ENCODE assay signal across 7 mouse cellular contexts in genomic region chr2:181039356-181039680, GRCm38 (mm10). TPM values are rescaled to one million over a fixed set of nuclear protein-coding genes. Genes with fewer than 3 reads are reported as not detected.
DNase-seq lines count a peak whose midpoint lies in the region; ATAC-seq and TF ChIP-seq lines count a peak whose summit lies in the region.

No protein-coding gene starts in this region.

- TF ChIP-seq EP300 in lung, postnatal 0 days (IDR thresholded peaks at IDR 0.05), result no peak
- no peak for TF ChIP-seq EP300 in stomach, postnatal 0 days (optimal IDR thresholded peaks at IDR 0.05)

- no peak for DNase-seq in lung, postnatal 0 days (ENCODE audit: low spot score)
- DNase-seq in lung, postnatal 10 days, result no peak
- DNase-seq in forebrain, postnatal 0 days, result no peak
- no peak for DNase-seq in stomach, postnatal 0 days (ENCODE audit: low spot score)
- DNase-seq in frontal cortex, postnatal 25 days (ENCODE audit: low spot score in 2 of 2), result no peak

- TF ChIP-seq CTCF in lung, postnatal 0 days (IDR thresholded peaks at IDR 0.05), result no peak
- no peak for TF ChIP-seq CTCF in forebrain, postnatal 0 days (IDR thresholded peaks at IDR 0.05; ENCODE audit: low read depth)
- TF ChIP-seq CTCF in stomach, postnatal 0 days (IDR thresholded peaks at IDR 0.05; ENCODE audit: low read depth), result no peak

- H3K9me3 ChIP-seq in lung, postnatal 0 days (ENCODE audit: low read length), result no peaks in the 10 kb centered on the region
- H3K9me3 ChIP-seq in forebrain, postnatal 0 days (ENCODE audit: low read length), result no peaks in the 10 kb centered on the region
- no peaks in the 10 kb centered on the region for H3K9me3 ChIP-seq in liver, embryonic 12.5 days (replicated peaks)
- no peaks in the 10 kb centered on the region for H3K9me3 ChIP-seq in stomach, postnatal 0 days (ENCODE audit: control insufficient read depth, low read length)

- no peaks in the 10 kb centered on the region for H3K36me3 ChIP-seq in lung, postnatal 0 days (ENCODE audit: insufficient read depth, low read length)
- no peaks in the 10 kb centered on the region for H3K36me3 ChIP-seq in forebrain, postnatal 0 days (ENCODE audit: insufficient read depth)
- no peaks in the 10 kb centered on the region for H3K36me3 ChIP-seq in liver, embryonic 12.5 days
- H3K36me3 ChIP-seq in stomach, postnatal 0 days (ENCODE audit: control insufficient read depth, insufficient read depth, low read length), result no peaks in the 10 kb centered on the region

- no peak for ATAC-seq in lung, postnatal 0 days
- peak; percentile 17 for ATAC-seq in forebrain, postnatal 0 days
- no peak for ATAC-seq in liver, embryonic 12.5 days
- ATAC-seq in stomach, postnatal 0 days (ENCODE audit: low FRiP score, low TSS enrichment), result no peak
- no peak for ATAC-seq in inflammation-experienced regulatory T-cells, adult 6 months

- H3K4me2 ChIP-seq in lung, postnatal 0 days (replicated peaks; ENCODE audit: low read depth, low read length), result peak overlapping the region; percentile 75
- H3K4me2 ChIP-seq in forebrain, postnatal 0 days (ENCODE audit: low read depth), result peak overlapping the region; percentile 93
- H3K4me2 ChIP-seq in liver, embryonic 12.5 days, result peak overlapping the region; percentile 59
- H3K4me2 ChIP-seq in stomach, postnatal 0 days (replicated peaks; ENCODE audit: low read depth), result peak overlapping the region; percentile 71

- no peak overlapping the region for H3K27ac ChIP-seq in lung, postnatal 0 days (ENCODE audit: low read length)
- no peak overlapping the region for H3K27ac ChIP-seq in forebrain, postnatal 0 days (ENCODE audit: low read depth, low read length)
- no peak overlapping the region for H3K27ac ChIP-seq in liver, embryonic 12.5 days
- no peak overlapping the region for H3K27ac ChIP-seq in stomach, postnatal 0 days (replicated peaks)

- under 1% methylated on average over 16 of the region's 16 CpGs for WGBS in lung, postnatal 0 days
- 3% methylated on average over 16 of the region's 16 CpGs for WGBS in forebrain, postnatal 0 days
- 3% methylated on average over 16 of the region's 16 CpGs for WGBS in liver, embryonic 12.5 days (ENCODE audit: insufficient replicate concordance)
- WGBS in stomach, postnatal 0 days, result 1% methylated on average over 15 of the region's 16 CpGs

- peaks cover 18% of the 10 kb centered on the region for H3K27me3 ChIP-seq in lung, postnatal 0 days (replicated peaks; ENCODE audit: insufficient read depth, low read length)
- H3K27me3 ChIP-seq in forebrain, postnatal 0 days (ENCODE audit: insufficient read depth, low read length), result no peaks in the 10 kb centered on the region; the same call in 1 of the 2 replicates
- peaks cover 88% of the 10 kb centered on the region for H3K27me3 ChIP-seq in liver, embryonic 12.5 days (replicated peaks)
- H3K27me3 ChIP-seq in stomach, postnatal 0 days (ENCODE audit: control insufficient read depth, insufficient read depth, low read length), result peaks cover 3% of the 10 kb centered on the region; the same call in 1 of the 2 replicates

- no peak overlapping the region for H3K9ac ChIP-seq in lung, postnatal 0 days (replicated peaks; ENCODE audit: low read depth)
- peak overlapping the region; percentile 65 for H3K9ac ChIP-seq in forebrain, postnatal 0 days
- no peak overlapping the region for H3K9ac ChIP-seq in liver, embryonic 12.5 days
- H3K9ac ChIP-seq in stomach, postnatal 0 days (ENCODE audit: low read length), result peak overlapping the region; percentile 47; the same call in 1 of the 2 replicates

- no peaks in the 10 kb centered on the region for H3K4me1 ChIP-seq in lung, postnatal 0 days (ENCODE audit: insufficient read depth, low read depth, low read length)
- H3K4me1 ChIP-seq in forebrain, postnatal 0 days (ENCODE audit: insufficient read depth), result peaks cover 9% of the 10 kb centered on the region
- H3K4me1 ChIP-seq in liver, embryonic 12.5 days, result no peaks in the 10 kb centered on the region
- no peaks in the 10 kb centered on the region for H3K4me1 ChIP-seq in stomach, postnatal 0 days (replicated peaks; ENCODE audit: control insufficient read depth, insufficient read depth)

- peak overlapping the region; percentile 36 for H3K4me3 ChIP-seq in lung, postnatal 0 days (ENCODE audit: low read depth, low read length)
- H3K4me3 ChIP-seq in forebrain, postnatal 0 days (ENCODE audit: low read depth, low read length), result peak overlapping the region; percentile 62
- H3K4me3 ChIP-seq in liver, embryonic 12.5 days, result peak overlapping the region; percentile 48
- peak overlapping the region; percentile 49 for H3K4me3 ChIP-seq in stomach, postnatal 0 days (ENCODE audit: low read depth, low read length)

RNA-seq across cellular contexts. Expression of gene Chrna4, which starts 4.0 kb away (rescaled TPM):
- 0.04 and 0.15 TPM in 2 replicates for polyA plus RNA-seq in lung, postnatal 0 days (2015; fragmentation: Nextera tagmentation; extraction: Ambion mirVana)
- 14.9 and 17.8 TPM in 2 replicates for total RNA-seq in forebrain, postnatal 0 days (2014; rRNA removed)
- 12.1 and 24.2 TPM in 2 replicates for polyA plus RNA-seq in forebrain, postnatal 0 days (2015; fragmentation: Nextera tagmentation; extraction: Ambion mirVana)
- 0.29 and 0.54 TPM in 2 replicates for polyA plus RNA-seq in liver, embryonic 12.5 days (2016; fragmentation: Nextera tagmentation; extraction: Ambion mirVana)
- polyA plus RNA-seq in stomach, postnatal 0 days (2015; fragmentation: Nextera tagmentation; extraction: Ambion mirVana), result 0.18 and 0.22 TPM in 2 replicates
- not detected for polyA plus RNA-seq in inflammation-experienced regulatory T-cells, adult 6 months (2017; shearing (Covaris generic))

RNA-seq across cellular contexts. Expression of gene Col20a1, which starts 53.0 kb away (rescaled TPM):
- 0.20 and 0.30 TPM in 2 replicates for polyA plus RNA-seq in lung, postnatal 0 days (2015; fragmentation: Nextera tagmentation; extraction: Ambion mirVana)
- 0.23 and 0.29 TPM in 2 replicates for total RNA-seq in forebrain, postnatal 0 days (2014; rRNA removed)
- 0.09 and 0.17 TPM in 2 replicates for polyA plus RNA-seq in forebrain, postnatal 0 days (2015; fragmentation: Nextera tagmentation; extraction: Ambion mirVana)
- polyA plus RNA-seq in liver, embryonic 12.5 days (2016; fragmentation: Nextera tagmentation; extraction: Ambion mirVana), result 0.15 and 0.23 TPM in 2 replicates
- polyA plus RNA-seq in stomach, postnatal 0 days (2015; fragmentation: Nextera tagmentation; extraction: Ambion mirVana), result 0.98 and 1.3 TPM in 2 replicates
- polyA plus RNA-seq in inflammation-experienced regulatory T-cells, adult 6 months (2017; shearing (Covaris generic)), result under 1 TPM in 2 of 3 experiments, not detected in 1; 0.78 to 0.93 TPM

Comparison
In these comparisons a context has a peak if more than half of its experiments do, and no peak if none do; other contexts are left out.
1. H3K9ac ChIP-seq: peak in forebrain, postnatal 0 days (single experiment) and stomach, postnatal 0 days (single experiment); none in lung, postnatal 0 days (single experiment) and liver, embryonic 12.5 days (single experiment).
2. Peak in every context shown above with its lines, with median percentiles within 50 percentile points of each other: H3K4me2 ChIP-seq and H3K4me3 ChIP-seq.